Mouse (Mus musculus): Measurements from ENCODE around the gene Ndp. TPM values are rescaled to one million over a fixed set of nuclear protein-coding genes. Genes with fewer than 3 reads are reported as not detected.

Ndp gene
- polyA plus RNA-seq, 1 experiment from 2014 or later: 7.7 TPM

DNA sequence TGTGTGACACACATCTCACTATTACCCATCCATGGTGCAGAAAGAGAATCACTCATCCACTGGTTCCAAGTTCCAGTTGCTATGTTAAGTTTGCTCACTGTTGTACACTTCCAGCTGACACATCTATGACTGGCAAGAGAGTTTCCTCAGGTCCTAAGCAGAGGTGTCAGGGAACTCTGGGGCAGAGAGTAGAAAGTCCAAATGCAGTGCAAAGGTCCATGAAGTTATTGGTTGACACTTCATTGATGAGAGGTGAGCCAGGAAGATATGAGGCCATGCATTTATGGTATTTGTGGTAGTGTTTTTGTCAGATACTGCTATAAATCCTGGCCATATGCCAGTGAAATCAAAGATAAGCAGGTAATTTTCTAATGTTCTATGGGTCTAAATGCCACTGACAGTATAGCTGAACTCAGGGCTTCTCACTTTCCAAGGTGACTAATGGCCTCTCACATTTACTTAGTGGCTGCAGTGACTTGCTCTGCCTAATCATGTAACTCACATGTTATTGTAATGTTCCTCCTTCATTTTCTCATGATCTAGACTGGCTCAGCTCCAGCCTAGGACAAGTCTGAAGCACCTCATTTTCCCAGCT, 75.0 kb downstream of the Ndp start:
- no peaks in the 10 kb centered on the region for H3K27me3 ChIP-seq (ENCODE audit: insufficient read depth, low read length)
- H3K9me3 ChIP-seq (ENCODE audit: low read depth, low read length): no peaks in the 10 kb centered on the region
- H3K27ac ChIP-seq (ENCODE audit: low read depth): no peak overlapping the region
- H3K36me3 ChIP-seq (ENCODE audit: insufficient read depth): no peaks in the 10 kb centered on the region
- ATAC-seq (ENCODE audit: insufficient read depth) (no peak), DNase-seq (no peak)
- no peak for TF ChIP-seq CTCF (IDR thresholded peaks at IDR 0.05; ENCODE audit: low read depth)
- no peak overlapping the region for H3K9ac ChIP-seq
- H3K4me3 ChIP-seq (ENCODE audit: low read depth, low read length): no peak overlapping the region
- H3K4me2 ChIP-seq: no peak overlapping the region
- H3K4me1 ChIP-seq (ENCODE audit: insufficient read depth): no peaks in the 10 kb centered on the region

Other genes starting within 250 kb of the Ndp start
- 18.2 and 18.8 TPM in 2 replicates for gene Maob, start 94.4 kb downstream of the Ndp start, polyA plus RNA-seq (2014; fragmentation: Nextera tagmentation; extraction: Ambion mirVana)